Mouse (Mus musculus): ENCODE results near the gene 2310034G01Rik. TPM values are rescaled to one million over a fixed set of nuclear protein-coding genes. Genes with fewer than 3 reads are reported as not detected.

The 2310034G01Rik gene
- total and polyA plus RNA-seq, 3 experiments, result 0.50 to 0.95 TPM; not detected in 1

DNA sequence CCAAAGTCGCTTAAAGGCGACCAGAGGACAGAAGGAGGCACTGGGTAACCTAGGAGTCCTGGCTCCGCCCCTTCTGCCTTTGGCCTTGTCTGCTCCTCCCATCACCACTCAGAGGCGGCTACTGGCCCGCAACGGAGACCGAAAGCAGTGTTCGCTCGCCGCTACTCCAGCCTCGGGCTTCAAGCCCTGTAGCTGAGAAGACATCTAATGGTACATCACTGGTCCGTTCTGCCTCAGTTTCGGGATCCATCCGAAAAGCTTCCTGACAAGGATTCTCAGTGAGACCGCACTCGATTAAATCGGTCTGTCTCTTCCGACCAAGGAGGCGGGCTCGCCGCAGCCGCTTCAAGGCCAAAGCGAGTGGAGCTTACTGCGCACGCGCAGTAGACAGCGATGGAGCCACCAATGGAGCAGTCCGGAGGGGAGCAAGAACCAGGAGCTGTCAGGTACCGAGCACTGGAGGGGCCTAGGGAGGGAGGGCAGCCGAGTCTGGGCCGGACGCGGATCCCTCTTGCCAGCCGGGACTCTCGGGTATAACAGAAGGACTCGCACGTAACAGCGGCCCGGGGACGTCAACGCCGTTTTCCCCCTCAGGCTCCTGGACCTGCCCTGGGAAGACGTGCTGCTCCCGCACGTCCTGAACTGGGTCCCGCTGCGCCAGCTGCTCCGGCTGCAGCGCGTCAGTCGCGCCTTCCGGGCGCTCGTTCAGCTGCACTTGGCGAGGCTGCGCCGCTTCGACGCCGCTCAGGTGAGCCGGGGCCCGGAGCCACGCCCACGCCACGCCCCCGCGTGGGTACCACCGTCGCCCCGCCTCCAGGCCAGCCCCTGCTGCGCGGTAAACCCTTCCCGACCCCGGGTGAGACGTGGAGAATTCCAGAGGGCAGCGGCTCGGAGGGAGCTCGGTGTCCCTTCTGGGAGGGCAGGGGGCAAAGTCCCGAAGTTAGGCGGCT lies 21.7 kb downstream of the 2310034G01Rik start, which contains the start of gene Fbxl15:
Gene Fbxl15 (plus strand): TSS at position 104 of the 950 bp plus-strand sequence.
- Histone ChIP-seq H3K27ac (ENCODE audit: control insufficient read depth, low read depth, low read length) (peak within 1 kb of the TSS; percentile 85), H3K4me1 (ENCODE audit: control insufficient read depth in 1 of 2, insufficient read depth in 2 of 2, low read length in 2 of 2) (peaks cover 0 to 18% of the 10 kb centered on the region in 2 experiments; a peak in 2 of 4 replicates), H3K9ac (ENCODE audit: control insufficient read depth, low read depth, low read length, poor library complexity, severe bottlenecking) (peak within 1 kb of the TSS; percentile 75), H3K4me3 (ENCODE audit: control insufficient read depth in 1 of 2, insufficient read depth in 1 of 2, low read depth in 2 of 2, low read length in 2 of 2) (peak within 1 kb of the TSS; percentile 78 to 85), H3K79me2 (ENCODE audit: control insufficient read depth, insufficient read depth, low read length, poor library complexity) (peaks cover 2% of the 10 kb centered on the region; the same call in 1 of the 2 replicates), H3K36me3 (ENCODE audit: control insufficient read depth in 1 of 2, insufficient read depth in 2 of 2, low read length in 2 of 2) (peaks cover 0 to 5% of the 10 kb centered on the region in 2 experiments; a peak in 2 of 4 replicates), H3K9me3 (replicated peaks; ENCODE audit: insufficient read depth, low read length) (no peaks in the 10 kb centered on the region), H3K27me3 (ENCODE audit: control insufficient read depth in 1 of 2, insufficient read depth in 2 of 2, low read length in 2 of 2) (no peaks in the 10 kb centered on the region)
- peak; percentile 99 for DNase-seq (ENCODE audit: low read depth, low spot score)
- TF ChIP-seq ZC3H11A (IDR thresholded peaks at IDR 0.05; ENCODE audit: low read depth, low read length) (no peak), HCFC1 (IDR thresholded peaks at IDR 0.05; ENCODE audit: low read depth, low read length) (peak; percentile 97), ELF1 (IDR thresholded peaks at IDR 0.05; ENCODE audit: low read depth, low read length) (peak; percentile 65), CHD2 (IDR thresholded peaks at IDR 0.05; ENCODE audit: low read length) (no peak), TBP (IDR thresholded peaks at IDR 0.05; ENCODE audit: low read depth, low read length) (peak; percentile 88), TCF12 (IDR thresholded peaks at IDR 0.05; ENCODE audit: low read depth, low read length) (peak; percentile 73; the same call in 1 of the 2 replicates), TAL1 (IDR thresholded peaks at IDR 0.05; ENCODE audit: low read length) (no peak), EP300 (IDR thresholded peaks at IDR 0.05; ENCODE audit: low read depth in 1 of 2, low read length in 2 of 2) (no peak; a peak in 1 of 4 replicates), POLR2AphosphoS2 (IDR thresholded peaks at IDR 0.05; ENCODE audit: low read length) (peak; percentile 95), MAFK (IDR thresholded peaks at IDR 0.05; ENCODE audit: borderline replicate concordance, low read depth, low read length) (no peak), RCOR1 (IDR thresholded peaks at IDR 0.05; ENCODE audit: low read depth, low read length) (no peak; the same call in 1 of the 2 replicates), MEF2A (IDR thresholded peaks at IDR 0.05; ENCODE audit: extremely low read depth, insufficient replicate concordance, low read depth, low read length, poor library complexity, severe bottlenecking) (no peak), KAT2A (conservative IDR thresholded peaks at IDR 0.05; ENCODE audit: low read depth, low read length) (peak; percentile 81; the same call in 1 of the 2 replicates), ZNF384 (IDR thresholded peaks at IDR 0.05; ENCODE audit: low read depth, low read length) (no peak), UBTF (IDR thresholded peaks at IDR 0.05; ENCODE audit: borderline replicate concordance, insufficient read depth, low read depth, low read length) (no peak), CTCF (IDR thresholded peaks at IDR 0.05 in 2 of 3, conservative IDR thresholded peaks at IDR 0.05 in 1 of 3; ENCODE audit: control insufficient read depth in 1 of 3, insufficient read depth in 1 of 3, low read depth in 2 of 3, low read length in 3 of 3, poor library complexity in 1 of 3, severe bottlenecking in 1 of 3) (no peak), E2F4 (IDR thresholded peaks at IDR 0.05; ENCODE audit: borderline replicate concordance, low read depth, low read length) (peak; percentile 74; the same call in 1 of the 2 replicates), BHLHE40 (IDR thresholded peaks at IDR 0.05; ENCODE audit: borderline replicate concordance, low read depth, low read length) (no peak), POLR2AphosphoS5 (IDR thresholded peaks at IDR 0.05; ENCODE audit: borderline replicate concordance, low read depth, low read length) (peak; percentile 77; the same call in 1 of the 2 replicates), SIN3A (IDR thresholded peaks at IDR 0.05; ENCODE audit: low read length) (peak; percentile 98), JUND (IDR thresholded peaks at IDR 0.05; ENCODE audit: low read depth, low read length) (no peak), MYB (IDR thresholded peaks at IDR 0.05; ENCODE audit: low read depth, low read length) (no peak), MYC (IDR thresholded peaks at IDR 0.05; ENCODE audit: low read depth, low read length) (no peak), MAX (IDR thresholded peaks at IDR 0.05; ENCODE audit: low read length) (peak; percentile 43; the same call in 1 of the 2 replicates), USF1 (IDR thresholded peaks at IDR 0.05; ENCODE audit: low read depth, low read length) (peak; percentile 50; the same call in 1 of the 2 replicates), CHD1 (IDR thresholded peaks at IDR 0.05; ENCODE audit: low read depth, low read length) (no peak), ZKSCAN1 (IDR thresholded peaks at IDR 0.05; ENCODE audit: low read depth, low read length) (no peak), RAD21 (IDR thresholded peaks at IDR 0.05; ENCODE audit: low read depth, low read length) (no peak), MXI1 (IDR thresholded peaks at IDR 0.05; ENCODE audit: low read depth, low read length) (peak; percentile 88), NRF1 (IDR thresholded peaks at IDR 0.05; ENCODE audit: insufficient read depth, low read depth, low read length, poor library complexity, severe bottlenecking) (peak; percentile 83), ETS1 (IDR thresholded peaks at IDR 0.05; ENCODE audit: low read depth, low read length) (peak; percentile 30; the same call in 1 of the 2 replicates), GATA1 (IDR thresholded peaks at IDR 0.05; ENCODE audit: low read depth, low read length) (0 out of 2 replicates have a peak, but pooled peaks have one; percentile 50), NELFE (IDR thresholded peaks at IDR 0.05; ENCODE audit: low read depth, low read length) (peak; percentile 95), SMC3 (IDR thresholded peaks at IDR 0.05; ENCODE audit: low read depth, low read length) (no peak), GABPA (IDR thresholded peaks at IDR 0.05; ENCODE audit: low read depth, low read length) (no peak)

All from MEL (cell line).